Comparison of ENCODE assay signal across 9 mouse cellular contexts in the genomic region with DNA sequence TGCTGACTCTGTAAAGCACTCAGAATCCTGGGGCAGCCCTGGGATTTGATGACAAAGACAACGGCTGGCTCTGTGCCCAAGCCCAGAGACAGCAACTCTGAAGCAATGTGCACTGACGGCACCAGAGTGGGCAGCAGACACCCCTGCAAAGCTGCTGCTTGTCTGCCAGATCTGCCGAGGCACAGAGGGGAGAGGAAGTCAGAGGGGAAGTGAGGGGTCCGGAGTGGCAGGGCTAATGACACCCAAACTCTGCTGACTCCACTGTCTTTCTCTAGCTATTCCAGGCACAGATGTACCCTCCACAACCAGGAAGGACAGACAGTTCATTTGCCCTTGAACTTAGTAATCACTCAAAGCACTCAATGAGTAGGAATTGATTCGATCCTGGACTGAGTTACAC. TPM values are rescaled to one million over a fixed set of nuclear protein-coding genes. Genes with fewer than 3 reads are reported as not detected.
A peak's percentile ranks its signal among the peaks of the same experiment; 100 is the strongest.
DNase-seq lines count a peak whose midpoint lies in the region; ATAC-seq lines count a peak whose summit lies in the region.
"Had no signal": no experiment of that assay in that cellular context is flagged by ENCODE, and none has a peak within 500 bp of the region (broad histone marks: within the 10 kb centered on the region; RNA-seq: fewer than 3 reads in every experiment).

No protein-coding gene starts in this region.

- H3K27ac ChIP-seq in midbrain, embryonic 14.5 days (replicated peaks; ENCODE audit: low read depth, low read length), result 0 out of 2 replicates have a peak overlapping the region, but pooled peaks have one; percentile 32
- H3K27ac ChIP-seq: embryonic facial prominence, embryonic 13.5 days had no signal

- no peaks in the 10 kb centered on the region for H3K9me3 ChIP-seq in midbrain, embryonic 14.5 days (ENCODE audit: control insufficient read depth, low read length)
- H3K9me3 ChIP-seq: embryonic facial prominence, embryonic 13.5 days had no signal

- no peaks in the 10 kb centered on the region for H3K36me3 ChIP-seq in midbrain, embryonic 14.5 days (ENCODE audit: control insufficient read depth, insufficient read depth, low read length)
- H3K36me3 ChIP-seq: embryonic facial prominence, embryonic 13.5 days had no signal

- no peak overlapping the region for H3K4me3 ChIP-seq in midbrain, embryonic 14.5 days (replicated peaks; ENCODE audit: low read depth, low read length)
- H3K4me3 ChIP-seq: embryonic facial prominence, embryonic 13.5 days had no signal

- H3K4me1 ChIP-seq in midbrain, embryonic 14.5 days (ENCODE audit: control insufficient read depth, insufficient read depth, low read length), result peaks cover 3% of the 10 kb centered on the region; the same call in 1 of the 2 replicates

- H3K4me2 ChIP-seq in midbrain, embryonic 14.5 days (ENCODE audit: low read length), result no peak overlapping the region
- H3K4me2 ChIP-seq: embryonic facial prominence, embryonic 13.5 days had no signal

- peak; percentile 50 for DNase-seq in kidney, postnatal 10 days
- DNase-seq in kidney, adult 11 months, result no peak
- DNase-seq in adrenal gland, adult 2 months, result peak; percentile 80
- peak; percentile 42 for DNase-seq in gastrocnemius, postnatal 10 days
- DNase-seq in layer of hippocampus, adult 8-10 months (ENCODE audit: low spot score in 2 of 2), result peak; percentile 54 to 59
- peak; percentile 68 for DNase-seq in midbrain, embryonic 14.5 days
- no peak for DNase-seq in embryo, embryonic 9.5 days (ENCODE audit: extremely low spot score)

- 57% methylated on average over 5 of the region's 5 CpGs for WGBS in midbrain, embryonic 14.5 days

- no peaks in the 10 kb centered on the region for H3K27me3 ChIP-seq in midbrain, embryonic 14.5 days (ENCODE audit: control insufficient read depth, insufficient read depth, low read length)
- H3K27me3 ChIP-seq: embryonic facial prominence, embryonic 13.5 days had no signal

- ATAC-seq in midbrain, embryonic 14.5 days (ENCODE audit: low FRiP score, low TSS enrichment), result no peak
- ATAC-seq in CD4-positive, CD25-positive, alpha-beta regulatory T cell, adult 4 months, result no peak

- no peak overlapping the region for H3K9ac ChIP-seq in midbrain, embryonic 14.5 days (replicated peaks; ENCODE audit: low read length)
- H3K9ac ChIP-seq: embryonic facial prominence, embryonic 13.5 days had no signal

RNA-seq across cellular contexts. Expression of gene Rab11a, which starts 33.7 kb away (rescaled TPM):
- 100 to 1,000 TPM; 230 to 291 TPM for total RNA-seq in adrenal gland, adult 2 months (2021)
- 60.7 and 74.6 TPM in 2 replicates for polyA plus RNA-seq in adrenal gland, adult 2 months (2012; rRNA removed)
- 100 to 1,000 TPM; 137 to 142 TPM for total RNA-seq in gastrocnemius, postnatal 10 days (2021)
- total RNA-seq in layer of hippocampus, adult 8-10 months (2022), result 100 to 1,000 TPM; 232 to 262 (median 241) TPM
- polyA plus RNA-seq in midbrain, embryonic 14.5 days (2014; fragmentation: Nextera tagmentation; extraction: Ambion mirVana), result 446 and 467 TPM in 2 replicates
- 100 to 1,000 TPM; 166 to 218 TPM for polyA plus RNA-seq in CD4-positive, CD25-positive, alpha-beta regulatory T cell, adult 4 months (2017; shearing (Covaris generic))

RNA-seq across cellular contexts. Expression of gene Dennd4a, which starts 39.9 kb away (rescaled TPM):
- total RNA-seq in adrenal gland, adult 2 months (2021), result 10 to 100 TPM; 16.8 to 17.3 TPM
- polyA plus RNA-seq in adrenal gland, adult 2 months (2012; rRNA removed), result 2.6 and 2.7 TPM in 2 replicates
- 10 to 100 TPM in 1 of 2 experiments, 1 to 10 TPM in 1; 7.7 to 13.1 TPM for total RNA-seq in gastrocnemius, postnatal 10 days (2021)
- 10 to 100 TPM; 43.4 to 53.1 (median 50.3) TPM for total RNA-seq in layer of hippocampus, adult 8-10 months (2022)
- 12.8 and 14.1 TPM in 2 replicates for polyA plus RNA-seq in midbrain, embryonic 14.5 days (2014; fragmentation: Nextera tagmentation; extraction: Ambion mirVana)
- polyA plus RNA-seq in CD4-positive, CD25-positive, alpha-beta regulatory T cell, adult 4 months (2017; shearing (Covaris generic)), result 10 to 100 TPM; 22.1 to 25.3 TPM

Comparison
In these comparisons a context has a peak if more than half of its experiments do, and no peak if none do; other contexts are left out.
1. DNase-seq: peak in kidney, postnatal 10 days (single experiment), adrenal gland, adult 2 months (single experiment), gastrocnemius, postnatal 10 days (single experiment), layer of hippocampus, adult 8-10 months (2 of 2) and midbrain, embryonic 14.5 days (single experiment); none in kidney, adult 11 months (single experiment) and embryo, embryonic 9.5 days (single experiment).